Mouse (Mus musculus) stomach, postnatal 0 days (tissue): ENCODE measurements around the gene Copb1. TPM values are rescaled to one million over a fixed set of nuclear protein-coding genes. Genes with fewer than 3 reads are reported as not detected.

Source experiments
- ATAC-seq: fragments of 200-750 bp; cut with Nextera tagmentation; 2 replicates; pipeline ENCODE4 v1.8.0; 2017; ENCODE audit not compliant: low FRiP score, low TSS enrichment
- DNase-seq: peaks from one replicate; pipeline ENCODE4 v3.0.0-alpha.2; 2016; ENCODE audit warnings: low spot score
- H3K27ac ChIP-seq: fragments of 300-500 bp; sonication (generic); replicated peaks from 2 replicates; pipeline ENCODE4 v1.5.1; 2014; ENCODE audit warnings: mild to moderate bottlenecking, control low read depth
- H3K27me3 ChIP-seq: fragments of 300-500 bp; sonication (generic); 2 replicates; pipeline ENCODE4 v1.6.1; 2014; ENCODE audit warnings: low read length; ENCODE audit not compliant: control insufficient read depth, insufficient read depth
- H3K36me3 ChIP-seq: fragments of 300-500 bp; sonication (generic); 2 replicates; pipeline ENCODE4 v1.6.1; 2014; ENCODE audit warnings: low read length, mixed read lengths; ENCODE audit not compliant: control insufficient read depth, insufficient read depth
- H3K4me1 ChIP-seq: fragments of 300-500 bp; sonication (generic); replicated peaks from 2 replicates; pipeline ENCODE4 v1.6.1; 2014; ENCODE audit warnings: antibody characterized with exemption; ENCODE audit not compliant: control insufficient read depth, insufficient read depth
- H3K4me2 ChIP-seq: fragments of 300-500 bp; sonication (generic); replicated peaks from 2 replicates; pipeline ENCODE4 v1.6.1; 2014; ENCODE audit warnings: low read depth, mild to moderate bottlenecking, control low read depth, moderate library complexity
- H3K4me3 ChIP-seq: fragments of 300-500 bp; sonication (generic); 2 replicates; pipeline ENCODE4 v1.5.1; 2014; ENCODE audit warnings: low read depth, low read length, control low read depth
- H3K9ac ChIP-seq: fragments of 300-500 bp; sonication (generic); 2 replicates; pipeline ENCODE4 v1.6.1; 2014; ENCODE audit warnings: mild to moderate bottlenecking, low read length, control low read depth, mixed read lengths
- H3K9me3 ChIP-seq: fragments of 300-500 bp; sonication (generic); 2 replicates; pipeline ENCODE4 v1.6.1; 2016; ENCODE audit warnings: low read length; ENCODE audit not compliant: control insufficient read depth
- CTCF ChIP-seq: IDR thresholded peaks from 2 replicates; pipeline ENCODE4 v1.5.1; 2016; ENCODE audit warnings: antibody characterized with exemption, low read depth, mild to moderate bottlenecking, moderate library complexity
- EP300 ChIP-seq: optimal IDR thresholded peaks from 2 replicates; pipeline ENCODE3; 2016; ENCODE audit warnings: antibody characterized with exemption
- WGBS: fragments of 180-500 bp; shearing (Covaris S2); extraction: QIAGEN DNeasy Blood & Tissue Kit; methylation state at CpG from one replicate; pipeline ENCODE4 v1.1.7; 2014; 5-methylcytosine and 5-hydroxymethylcytosine counted together
- polyA plus RNA-seq: library from polyadenylated mRNA; unstranded; fragments of >200 nt; fragmentation: Nextera tagmentation; extraction: Ambion mirVana; gene quantifications from 2 replicates; pipeline ENCODE4 v1.2.1, GENCODE M21; 2015

Copb1 gene
- polyA plus RNA-seq, 1 experiment from 2014 or later = 83.7 TPM

DNA sequence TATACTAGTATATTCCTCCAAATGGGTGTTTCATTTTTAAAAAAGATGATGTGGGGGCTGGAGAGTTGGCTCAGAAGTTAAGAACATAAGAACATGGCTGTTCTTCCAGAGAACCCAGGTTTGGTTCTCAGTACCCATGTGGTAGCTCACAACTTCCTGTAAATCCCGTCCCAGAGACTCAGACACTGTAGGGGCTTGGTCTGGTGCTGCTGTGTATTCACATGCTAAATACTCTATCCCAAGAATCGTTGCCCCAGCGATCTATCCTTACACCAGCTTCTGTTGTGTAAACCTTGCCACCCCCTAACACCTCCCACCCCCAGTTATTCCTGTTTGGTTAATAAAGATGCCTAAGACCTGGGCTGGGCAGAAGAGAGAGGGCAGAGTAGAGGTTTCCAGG, 61.9 kb downstream of the Copb1 start:
- Histone ChIP-seq H3K4me3 (no peak overlapping the region), H3K9me3 (no peaks in the 10 kb centered on the region), H3K9ac (no peak overlapping the region), H3K27ac (no peak overlapping the region), H3K4me1 (no peaks in the 10 kb centered on the region), H3K36me3 (no peaks in the 10 kb centered on the region), H3K27me3 (no peaks in the 10 kb centered on the region), H3K4me2 (no peak overlapping the region)
- TF ChIP-seq CTCF (no peak), EP300 (no peak)
- WGBS = 43% methylated on average over 3 of the region's 3 CpGs
- DNase-seq (no peak), ATAC-seq (no peak)

DNA sequence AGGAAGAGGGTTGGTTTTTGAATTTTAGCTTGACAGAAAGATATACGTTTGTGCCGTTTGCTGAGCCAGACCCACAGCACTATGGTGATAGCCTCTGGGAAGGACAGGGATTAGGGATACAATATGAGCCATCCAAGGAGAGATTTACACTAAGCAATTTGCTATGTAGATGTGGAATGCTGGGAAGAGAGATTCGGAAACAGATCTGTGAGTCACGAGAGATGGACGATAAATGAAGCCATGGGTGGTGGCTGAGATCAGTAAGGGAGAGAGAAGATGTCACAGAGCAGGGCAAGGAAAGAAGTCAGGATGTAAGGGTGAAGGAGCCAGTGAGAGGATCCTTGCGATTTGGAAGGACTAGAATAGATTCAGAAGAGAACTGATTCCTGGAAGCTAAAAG, 71.1 kb downstream of the Copb1 start:
- Histone ChIP-seq H3K36me3 (no peaks in the 10 kb centered on the region), H3K27ac (no peak overlapping the region), H3K27me3 (no peaks in the 10 kb centered on the region), H3K9me3 (no peaks in the 10 kb centered on the region), H3K4me3 (no peak overlapping the region), H3K9ac (no peak overlapping the region), H3K4me1 (no peaks in the 10 kb centered on the region), H3K4me2 (no peak overlapping the region)
- TF ChIP-seq EP300 (no peak), CTCF (no peak)
- ATAC-seq (no peak), DNase-seq (no peak)
- 41% methylated on average over 6 of the region's 6 CpGs for WGBS

DNA sequence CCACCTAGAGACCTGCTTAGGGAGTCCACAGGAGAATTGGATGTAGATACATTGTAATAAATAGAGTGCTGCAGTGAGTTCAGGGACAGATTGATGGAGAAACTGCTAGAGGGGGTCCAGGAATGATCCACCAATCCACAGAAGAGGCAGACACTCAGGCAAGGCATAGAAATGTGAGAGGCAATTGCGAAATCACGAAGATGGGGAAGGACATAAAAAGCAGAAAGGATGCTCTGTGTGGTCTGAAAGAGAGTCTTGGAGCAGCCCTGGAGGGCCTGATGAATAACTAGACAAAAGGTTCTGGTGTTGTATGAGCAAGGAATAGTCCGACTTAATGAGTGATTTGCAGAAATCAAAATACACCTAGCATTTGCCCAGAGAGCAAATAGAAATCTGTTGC, 71.8 kb downstream of the Copb1 start:
- no peaks in the 10 kb centered on the region for H3K9me3 ChIP-seq
- no peak overlapping the region for H3K27ac ChIP-seq
- DNase-seq (no peak), ATAC-seq (no peak)
- H3K4me2 ChIP-seq = no peak overlapping the region
- TF ChIP-seq CTCF (no peak), EP300 (no peak)
- no peak overlapping the region for H3K9ac ChIP-seq
- H3K4me1 ChIP-seq = no peaks in the 10 kb centered on the region
- no peaks in the 10 kb centered on the region for H3K36me3 ChIP-seq
- no peak overlapping the region for H3K4me3 ChIP-seq
- no peaks in the 10 kb centered on the region for H3K27me3 ChIP-seq
- WGBS = 84% methylated on average over 3 of the region's 3 CpGs

DNA sequence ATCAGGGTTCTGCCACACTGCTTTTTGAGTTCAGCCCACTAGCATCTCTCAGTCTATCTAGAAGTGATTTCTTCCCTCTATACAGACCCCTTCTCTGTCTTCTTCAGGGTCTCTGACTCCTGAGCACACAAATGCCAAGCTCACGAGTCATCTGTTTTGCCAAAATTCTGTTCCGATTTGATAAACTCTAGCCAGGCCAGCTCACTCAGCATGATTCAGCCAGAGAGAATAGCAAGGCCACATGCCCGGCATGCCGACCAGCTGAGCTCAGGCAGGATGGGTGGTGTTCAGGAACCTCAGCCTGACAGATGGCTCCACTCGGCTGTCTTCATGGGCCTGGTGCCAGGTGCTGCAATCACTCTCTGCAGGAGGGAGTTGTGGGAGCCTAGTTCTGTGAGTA, 73.1 kb downstream of the Copb1 start:
- no peak overlapping the region for H3K4me2 ChIP-seq
- H3K27me3 ChIP-seq = no peaks in the 10 kb centered on the region
- H3K27ac ChIP-seq = no peak overlapping the region
- H3K4me1 ChIP-seq = no peaks in the 10 kb centered on the region
- ATAC-seq (peak; percentile 92), DNase-seq (peak; percentile 71)
- TF ChIP-seq CTCF = no peak
- no peak for TF ChIP-seq EP300
- H3K4me3 ChIP-seq = no peak overlapping the region
- no peak overlapping the region for H3K9ac ChIP-seq
- WGBS = 17% methylated on average over 5 of the region's 5 CpGs
- no peaks in the 10 kb centered on the region for H3K36me3 ChIP-seq
- no peaks in the 10 kb centered on the region for H3K9me3 ChIP-seq

DNA sequence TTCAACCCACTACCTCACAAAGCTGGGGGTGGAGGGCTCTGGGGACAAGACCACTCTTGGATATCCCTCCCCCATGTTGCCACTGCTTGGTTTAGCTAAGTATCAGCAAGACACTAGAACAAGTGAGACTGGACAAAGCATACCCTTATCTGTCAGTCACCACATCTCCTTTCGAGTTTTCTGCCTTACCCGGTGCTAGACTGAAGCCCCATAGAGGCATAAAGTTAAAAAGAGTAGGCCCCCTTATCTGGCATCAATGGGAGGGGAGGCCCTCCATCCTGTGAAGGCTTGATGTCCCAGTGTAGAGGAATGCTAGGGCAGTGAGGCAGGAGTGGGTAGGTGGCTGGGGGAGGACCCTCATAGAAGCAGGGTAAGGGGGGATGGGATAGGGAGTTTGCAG, 77.9 kb downstream of the Copb1 start:
- Histone ChIP-seq H3K9me3 (no peaks in the 10 kb centered on the region), H3K4me1 (no peaks in the 10 kb centered on the region), H3K27me3 (no peaks in the 10 kb centered on the region), H3K9ac (no peak overlapping the region), H3K4me3 (no peak overlapping the region), H3K36me3 (no peaks in the 10 kb centered on the region), H3K4me2 (no peak overlapping the region), H3K27ac (no peak overlapping the region)
- ATAC-seq (no peak), DNase-seq (no peak)
- 77% methylated on average over 2 of the region's 2 CpGs for WGBS
- TF ChIP-seq CTCF = no peak
- no peak for TF ChIP-seq EP300

DNA sequence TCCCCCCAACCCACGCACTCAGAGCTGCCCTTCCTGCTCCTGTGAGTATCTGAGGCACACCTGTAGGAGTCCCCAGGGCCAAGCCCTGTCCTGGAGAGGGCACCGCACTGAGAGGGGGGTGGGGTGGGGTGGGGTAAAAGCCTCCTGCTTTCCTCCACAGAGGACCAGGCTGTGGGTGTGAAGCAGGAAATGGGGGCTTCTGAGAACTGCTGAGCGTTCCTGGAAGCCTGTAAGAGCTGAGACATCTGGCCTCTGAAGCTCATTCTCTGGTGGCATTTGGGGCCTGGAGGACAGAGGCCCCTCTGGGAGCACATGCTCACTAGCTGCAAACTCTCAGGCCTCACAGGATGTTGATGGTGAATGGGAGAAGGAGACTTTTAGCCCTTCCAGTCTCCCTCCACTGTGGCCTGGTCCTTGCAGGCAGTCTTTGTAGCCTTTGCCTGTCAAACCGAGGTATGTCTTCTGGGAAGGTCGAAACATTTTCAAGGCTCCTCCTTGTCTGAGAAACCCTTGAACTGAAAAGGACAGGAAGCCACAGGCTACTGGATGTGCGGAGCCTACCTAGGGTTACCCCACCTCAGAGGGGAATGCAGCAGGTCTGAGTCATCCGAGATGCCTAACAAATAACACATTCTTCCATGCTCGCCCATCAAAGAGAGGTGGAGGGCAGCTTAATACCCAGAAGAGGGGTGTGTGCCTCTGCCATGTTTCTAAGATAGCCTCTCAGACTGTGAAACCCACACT, 83.0 kb downstream of the Copb1 start:
- WGBS = 40% methylated on average over 8 of the region's 8 CpGs
- DNase-seq (peak; percentile 24), ATAC-seq (peak; percentile 66)
- H3K27me3 ChIP-seq = no peaks in the 10 kb centered on the region
- H3K9me3 ChIP-seq = no peaks in the 10 kb centered on the region
- H3K4me1 ChIP-seq = no peaks in the 10 kb centered on the region
- no peak overlapping the region for H3K4me3 ChIP-seq
- no peak overlapping the region for H3K4me2 ChIP-seq
- H3K9ac ChIP-seq = no peak overlapping the region
- H3K27ac ChIP-seq = peak overlapping the region; percentile 83
- TF ChIP-seq CTCF (no peak), EP300 (peak; percentile 52)
- no peaks in the 10 kb centered on the region for H3K36me3 ChIP-seq
